Mouse (Mus musculus) kidney, adult 2 months (tissue): ENCODE measurements around the gene Glb1l2.

Source experiments
- CTCF ChIP-seq: fragments of 200-500 bp; conservative IDR thresholded peaks from 2 replicates; pipeline ENCODE4 v1.5.1; 2011; ENCODE audit warnings: low read depth, mild to moderate bottlenecking, control low read depth, low read length, moderate library complexity, mixed read lengths; ENCODE audit not compliant: insufficient read depth, insufficient read length
- POLR2A ChIP-seq: fragments of 200-500 bp; IDR thresholded peaks from one replicate; pipeline ENCODE4 v1.6.1; 2011; ENCODE audit warnings: low read depth, low read length, control low read depth

GRCm38 (mm10) chr9:26831089-26831488 lies 24.8 kb upstream of the Glb1l2 start:
- TF ChIP-seq CTCF (no peak), POLR2A (no peak)
